Mouse (Mus musculus) natural killer cell, adult 2 months (primary cell): Measurements from ENCODE around the gene Plcb1.
"Not testable (repeated sequence)": the region's sequence is repeated elsewhere in the genome, so short reads cannot be mapped to it uniquely, and the experiment has no call there.

ENCODE experiments used
- DNase-seq, 2 experiments: peaks; one replicate each; pipeline ENCODE4 v3.0.0; 2022; ENCODE audit warnings: low spot score in 2 of 2

Gene Plcb1

GRCm38 (mm10) chr2:135305736-135306471 lies 520.0 kb downstream of the Plcb1 start:
- DNase-seq, result no peak

DNA sequence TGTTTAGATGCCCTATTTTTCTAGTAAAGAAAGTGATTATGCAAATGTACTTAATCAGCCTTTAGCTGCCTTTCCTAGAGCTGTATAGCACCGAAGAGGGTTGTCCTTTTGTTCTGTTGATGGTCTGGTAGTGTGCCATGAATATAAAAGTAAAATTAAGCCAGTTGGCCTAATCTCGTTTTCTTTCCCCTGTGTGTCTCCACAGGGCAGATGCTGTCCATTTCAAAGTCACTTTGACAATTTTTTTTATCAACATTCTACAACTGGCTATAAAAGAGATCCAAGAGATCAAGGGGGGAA lies 520.6 kb downstream of the Plcb1 start:
- no peak for DNase-seq

DNA sequence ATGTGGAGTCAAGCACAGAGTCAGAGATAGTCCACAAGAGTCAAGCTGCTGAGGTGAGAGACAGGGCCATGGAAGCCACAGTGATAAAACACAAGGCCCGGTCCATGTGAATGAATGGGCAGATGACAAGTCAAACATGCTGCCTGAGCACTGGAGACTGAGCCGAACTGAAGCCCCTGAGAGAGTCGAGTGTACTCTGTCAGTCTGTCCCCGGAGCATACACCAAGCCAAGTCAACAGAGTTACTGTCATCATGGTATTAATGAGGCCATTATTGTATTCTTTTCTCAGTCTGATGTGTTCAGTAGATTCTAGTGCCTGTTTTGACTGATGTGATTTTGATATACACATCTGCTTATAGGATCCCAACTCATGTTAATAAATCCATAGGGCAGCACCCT lies 521.9 kb downstream of the Plcb1 start:
- DNase-seq, result no peak

DNA sequence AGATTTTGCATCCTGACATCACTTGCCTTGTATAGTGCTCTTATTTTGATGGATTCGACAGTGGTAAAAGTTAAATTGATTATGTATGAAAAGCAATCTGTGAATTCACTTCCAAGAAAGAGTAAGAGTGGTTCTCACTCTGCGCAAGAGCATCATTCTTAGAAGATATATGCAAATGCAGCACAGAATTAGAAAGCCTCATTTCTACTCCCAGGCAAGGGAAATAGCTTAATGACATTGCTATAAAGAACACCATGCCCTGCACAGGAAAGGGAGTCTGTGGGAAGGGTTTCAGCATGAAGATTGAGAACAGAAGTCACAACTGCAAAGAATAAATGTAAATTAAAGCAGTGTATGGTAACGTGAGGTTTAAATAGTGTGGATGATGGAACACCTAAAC lies 530.1 kb downstream of the Plcb1 start:
- no peak for DNase-seq

DNA sequence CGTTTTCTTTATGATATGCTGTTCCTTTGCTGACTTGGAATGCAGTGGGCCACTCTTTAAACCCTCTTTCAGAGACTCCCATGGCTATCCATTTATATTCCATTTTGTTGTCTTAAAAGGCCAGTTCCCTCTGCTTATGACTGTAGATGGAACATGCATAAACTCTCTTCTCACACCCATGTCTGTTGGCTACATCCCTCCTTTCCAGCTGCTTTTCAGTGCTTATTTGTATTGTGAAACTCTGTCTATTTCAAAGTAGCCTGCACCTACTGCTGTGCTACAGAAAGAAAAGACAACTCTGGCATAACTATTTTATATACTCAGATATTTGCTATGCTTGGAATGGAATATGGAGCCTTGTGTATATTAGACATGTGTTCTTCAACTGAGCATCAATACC lies 532.3 kb downstream of the Plcb1 start:
- DNase-seq, result no peak

- DNase-seq, result no peak
Observed at GRCm38 (mm10) chr2:135323276-135323954, 537.5 kb downstream of the Plcb1 start.

DNA sequence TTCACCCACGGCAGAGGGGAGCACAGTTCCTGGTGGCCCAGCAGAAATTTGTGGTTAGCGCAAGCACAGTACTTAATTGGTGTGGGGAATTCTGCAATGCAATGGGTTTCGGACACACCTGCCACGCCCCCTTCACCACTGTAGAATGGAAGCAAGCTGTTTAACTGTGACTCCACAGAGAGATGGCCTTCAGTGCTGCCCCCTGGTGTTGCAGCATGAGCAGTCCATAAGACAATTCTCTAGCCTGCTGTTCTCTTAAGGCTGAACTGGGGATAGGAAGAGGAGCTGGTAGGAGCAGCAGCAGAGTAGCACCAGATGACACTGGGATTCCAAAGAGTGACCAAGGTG lies 538.1 kb downstream of the Plcb1 start:
- DNase-seq, result no peak

DNA sequence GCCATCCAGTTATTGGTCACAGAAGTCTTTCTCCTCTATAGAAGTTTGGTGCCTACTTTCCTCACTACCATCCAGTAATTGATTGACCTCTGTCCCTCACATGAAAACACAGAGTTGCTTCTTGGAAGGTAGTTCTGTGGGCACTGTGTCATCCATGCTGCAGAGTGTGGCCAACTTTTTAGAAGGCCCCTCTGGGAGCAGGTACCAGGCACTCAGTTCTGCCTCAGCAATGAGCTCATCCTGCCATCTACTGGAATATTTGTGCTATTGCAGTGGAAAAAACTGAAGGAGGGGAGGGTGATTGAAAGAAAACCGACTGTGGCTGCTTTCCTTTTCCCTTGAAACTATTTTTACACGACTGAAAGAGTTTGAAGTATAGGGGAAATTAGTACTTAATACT lies 542.9 kb downstream of the Plcb1 start:
- DNase-seq, result no peak

GRCm38 (mm10) chr2:135329782-135330545 lies 544.1 kb downstream of the Plcb1 start:
- peak in 1 of 2 experiments; percentile 6 for DNase-seq

DNA sequence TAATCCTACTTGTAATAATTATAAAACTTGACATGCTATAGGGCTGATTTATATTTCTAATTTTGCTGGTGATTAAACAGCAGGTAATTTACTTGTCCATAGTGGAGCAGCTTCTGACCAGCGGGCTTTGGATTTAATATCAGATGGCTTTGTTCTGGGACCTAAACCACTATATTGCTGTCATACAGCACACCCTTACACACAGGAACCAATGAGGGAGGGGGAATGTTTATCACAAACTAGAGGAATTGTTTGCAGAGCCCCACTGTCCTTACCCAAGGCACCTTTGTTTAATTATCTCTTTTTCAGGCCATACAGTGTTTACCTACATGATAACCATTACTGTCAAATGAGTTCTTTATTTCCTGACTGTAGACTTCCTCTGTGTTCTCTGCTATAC lies 546.0 kb downstream of the Plcb1 start:
- DNase-seq, result no peak

GRCm38 (mm10) chr2:135356311-135356710 lies 570.4 kb downstream of the Plcb1 start:
- no peak for DNase-seq

GRCm38 (mm10) chr2:135361798-135362197 lies 575.9 kb downstream of the Plcb1 start:
- DNase-seq, result peak; percentile 1 to 2

GRCm38 (mm10) chr2:135362948-135363347 lies 577.1 kb downstream of the Plcb1 start:
- DNase-seq, result no peak

GRCm38 (mm10) chr2:135370259-135370835 lies 584.5 kb downstream of the Plcb1 start:
- no peak for DNase-seq

- not testable (repeated sequence) for DNase-seq
Observed at GRCm38 (mm10) chr2:135380796-135381195, 594.9 kb downstream of the Plcb1 start.

- no peak for DNase-seq
Observed at GRCm38 (mm10) chr2:135381396-135381795, 595.5 kb downstream of the Plcb1 start.

DNA sequence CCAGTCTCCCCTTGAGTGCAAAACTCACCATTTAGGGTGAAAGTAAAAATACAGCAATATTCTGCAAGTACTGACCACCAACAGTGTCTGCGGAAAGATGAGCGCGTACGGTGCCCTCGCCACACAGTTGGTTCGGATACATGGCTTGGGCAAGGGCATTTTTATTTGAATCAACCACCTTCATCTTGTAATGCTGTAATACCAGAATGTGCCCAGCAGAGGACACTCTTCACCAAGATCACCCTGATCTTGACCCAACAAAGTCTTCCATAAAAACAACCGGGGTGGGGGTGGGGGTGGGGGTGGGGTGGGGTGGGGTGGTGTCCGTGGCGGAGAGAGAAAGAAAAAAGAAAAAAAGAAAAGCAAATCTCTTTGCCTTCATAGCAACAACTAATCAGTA lies 602.1 kb downstream of the Plcb1 start:
- DNase-seq, result no peak

DNA sequence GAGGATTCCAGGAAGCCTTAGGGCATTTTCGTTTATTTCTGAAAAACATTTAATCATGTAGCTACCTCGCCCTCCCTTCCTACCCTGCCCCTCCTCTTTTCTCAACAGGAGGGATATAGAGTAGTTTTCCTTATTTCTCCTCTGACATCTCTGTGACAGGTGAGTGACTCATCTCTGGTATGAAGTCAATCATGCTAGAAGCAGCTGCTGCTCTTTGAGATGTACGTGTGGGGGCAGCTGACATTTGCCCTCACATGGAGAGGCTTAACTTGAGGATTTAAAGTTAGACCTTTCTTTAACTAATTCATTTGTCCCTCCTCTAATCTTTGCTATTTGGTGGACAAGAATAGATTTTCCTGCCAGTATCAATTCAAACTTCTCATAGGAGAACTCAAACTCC lies 608.8 kb downstream of the Plcb1 start:
- DNase-seq, result no peak

DNA sequence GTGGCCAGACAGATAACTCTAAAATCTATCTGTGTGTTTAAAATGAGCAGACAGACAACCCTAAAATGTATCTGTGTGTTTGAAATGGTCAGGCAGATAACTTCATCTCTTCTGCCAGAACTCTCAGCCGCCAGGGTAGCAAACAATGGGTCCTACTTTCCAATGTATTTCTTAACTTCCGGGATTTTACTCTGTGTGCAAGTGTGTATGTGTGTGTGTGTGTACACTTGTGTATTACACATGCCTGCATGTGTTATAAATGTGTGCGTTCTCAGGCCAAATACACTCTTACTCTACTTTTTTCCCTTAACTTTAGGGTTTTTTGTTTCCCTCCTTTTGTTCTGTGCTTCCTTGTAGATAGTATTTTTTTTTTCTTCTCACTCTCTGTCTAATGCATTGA lies 610.5 kb downstream of the Plcb1 start:
- DNase-seq, result no peak

GRCm38 (mm10) chr2:135397970-135398369 lies 612.1 kb downstream of the Plcb1 start:
- DNase-seq, result no peak

- no peak for DNase-seq
Observed at GRCm38 (mm10) chr2:135399760-135400159, 613.9 kb downstream of the Plcb1 start.

GRCm38 (mm10) chr2:135402916-135403315 lies 617.0 kb downstream of the Plcb1 start:
- DNase-seq, result no peak

DNA sequence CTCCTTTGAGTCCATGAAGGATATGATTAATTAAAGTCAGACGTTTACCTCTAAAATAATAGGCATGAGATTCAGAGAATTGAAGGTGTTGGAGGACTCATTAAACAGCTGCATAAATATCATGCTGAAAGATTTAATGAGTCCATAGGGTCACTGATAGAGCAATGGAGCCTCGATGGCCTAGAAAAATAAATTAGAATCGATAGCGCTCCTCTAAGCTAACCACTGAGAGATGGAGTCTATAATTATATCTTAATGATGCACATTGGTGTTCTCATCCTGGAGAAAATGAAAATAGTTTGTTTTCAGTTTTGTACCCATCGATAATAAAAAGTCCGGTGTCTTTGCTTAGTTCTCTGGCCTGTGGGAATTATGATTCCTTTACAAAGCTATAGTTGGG lies 617.5 kb downstream of the Plcb1 start:
- no peak for DNase-seq
